Mouse (Mus musculus) embryo, embryonic 10 days (tissue): ENCODE results near the gene Rps6kb1.

Source experiments
- DNase-seq: peaks from one replicate; pipeline ENCODE4 v3.0.0-alpha.2; 2015; ENCODE audit warnings: low spot score

The Rps6kb1 gene

DNA sequence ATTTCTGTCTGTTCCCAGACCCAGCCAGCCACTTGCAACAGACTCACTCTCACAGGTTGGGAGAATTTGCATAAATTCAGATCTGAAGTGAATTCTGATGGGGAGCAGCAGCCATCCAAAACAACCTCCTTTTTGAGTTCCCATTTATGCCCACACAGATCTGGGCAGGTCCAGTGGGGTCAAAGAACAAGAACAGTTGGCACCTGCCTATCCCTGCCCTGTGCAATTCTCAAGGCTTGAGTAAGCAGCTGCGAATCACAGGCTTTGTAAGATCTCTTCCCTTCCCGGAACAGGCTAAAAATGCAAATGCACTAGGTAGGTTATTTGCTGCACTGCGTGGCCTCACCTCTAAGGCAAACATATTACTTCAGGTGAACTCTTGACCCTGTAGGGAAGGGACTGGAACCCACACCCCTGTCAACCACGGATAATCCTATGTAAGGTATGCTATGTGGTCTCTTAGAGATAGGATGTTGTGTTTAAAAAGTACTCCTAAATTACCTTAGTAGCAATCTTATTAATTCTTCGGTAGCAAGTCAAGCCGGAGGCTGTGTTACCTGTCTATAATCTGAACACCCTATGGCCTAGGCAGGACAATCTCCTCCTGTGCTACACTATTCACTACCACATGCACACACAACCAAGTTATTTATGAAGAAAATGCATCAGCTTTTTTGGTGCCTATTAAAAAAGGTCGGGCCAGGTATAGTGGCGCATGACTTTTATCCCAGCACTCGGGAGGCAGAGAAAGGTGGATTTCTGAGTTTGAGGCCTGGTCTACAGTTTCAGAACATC lies 35.9 kb upstream of the Rps6kb1 start:
- DNase-seq: no peak

DNA sequence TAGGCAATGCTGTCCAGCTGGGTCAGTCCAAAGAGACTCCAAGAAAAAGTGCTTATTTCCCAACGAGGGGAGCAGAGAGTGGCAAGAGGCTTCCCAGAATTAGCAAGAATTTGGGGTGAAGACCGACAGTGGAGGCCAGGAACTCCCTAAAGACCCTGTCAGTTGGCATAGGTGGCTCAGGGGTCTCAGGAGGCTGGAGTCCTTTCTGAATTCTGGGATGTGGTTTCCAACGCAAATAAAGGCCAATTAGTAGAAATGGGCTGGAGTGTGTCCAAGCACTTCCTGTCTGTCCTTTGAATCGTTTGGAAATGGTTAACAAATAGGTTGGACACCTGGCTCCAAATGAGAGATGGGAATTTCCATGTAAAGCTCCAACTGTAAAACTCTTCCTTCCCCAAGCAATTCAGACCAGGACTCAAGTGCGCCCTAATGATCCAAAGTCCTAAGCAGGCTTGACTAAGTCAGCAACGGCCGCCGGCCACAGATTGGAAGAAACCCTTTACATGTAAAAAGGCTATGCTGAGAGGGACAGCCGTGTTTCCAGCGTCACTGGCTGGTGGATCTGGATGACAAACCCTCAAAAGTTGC lies 35.2 kb upstream of the Rps6kb1 start:
- no peak for DNase-seq

DNA sequence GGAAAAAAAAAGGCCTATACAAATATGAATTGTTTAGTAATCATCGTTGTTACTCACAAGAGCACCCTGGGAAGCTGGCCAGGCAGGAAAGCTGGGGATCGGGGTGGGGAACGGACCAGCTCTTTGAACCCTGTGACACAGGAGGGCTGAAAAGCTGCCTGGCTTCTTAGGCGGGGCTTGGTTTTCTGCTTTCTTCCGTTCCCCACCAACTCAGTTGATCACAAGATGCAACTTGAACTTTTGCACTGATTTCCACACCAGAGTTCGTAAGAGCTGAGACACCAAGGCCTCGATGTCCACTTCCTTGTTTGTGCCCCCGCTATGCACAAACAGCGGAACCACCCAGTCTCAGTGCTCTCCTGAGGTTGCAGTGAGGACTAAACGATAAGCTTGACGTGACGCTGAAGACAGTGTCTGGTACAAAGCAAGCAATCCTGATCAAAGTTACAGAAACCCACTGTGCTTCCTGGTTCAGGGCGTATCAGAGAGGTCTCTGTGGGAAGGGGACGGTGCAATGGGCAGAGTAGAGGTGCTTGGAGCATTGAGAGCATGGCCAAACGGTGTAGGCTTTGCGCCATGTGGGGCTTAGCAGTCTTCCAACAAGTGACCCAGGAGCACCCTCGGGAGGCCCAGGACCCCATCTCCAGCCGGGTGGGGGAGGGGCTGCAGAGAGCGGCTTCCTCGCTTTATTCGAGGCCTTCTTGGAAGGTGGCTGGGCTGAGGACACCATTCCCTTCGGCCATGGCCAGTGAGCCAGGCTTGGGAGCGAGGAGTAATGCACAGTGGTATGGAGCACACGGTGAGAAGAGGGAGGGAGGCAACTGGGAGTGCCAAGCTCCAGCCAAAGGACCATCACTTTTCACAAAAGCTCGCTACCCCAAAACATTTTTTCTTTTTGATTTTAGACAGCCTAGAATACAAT lies 34.5 kb upstream of the Rps6kb1 start:
- no peak for DNase-seq

DNA sequence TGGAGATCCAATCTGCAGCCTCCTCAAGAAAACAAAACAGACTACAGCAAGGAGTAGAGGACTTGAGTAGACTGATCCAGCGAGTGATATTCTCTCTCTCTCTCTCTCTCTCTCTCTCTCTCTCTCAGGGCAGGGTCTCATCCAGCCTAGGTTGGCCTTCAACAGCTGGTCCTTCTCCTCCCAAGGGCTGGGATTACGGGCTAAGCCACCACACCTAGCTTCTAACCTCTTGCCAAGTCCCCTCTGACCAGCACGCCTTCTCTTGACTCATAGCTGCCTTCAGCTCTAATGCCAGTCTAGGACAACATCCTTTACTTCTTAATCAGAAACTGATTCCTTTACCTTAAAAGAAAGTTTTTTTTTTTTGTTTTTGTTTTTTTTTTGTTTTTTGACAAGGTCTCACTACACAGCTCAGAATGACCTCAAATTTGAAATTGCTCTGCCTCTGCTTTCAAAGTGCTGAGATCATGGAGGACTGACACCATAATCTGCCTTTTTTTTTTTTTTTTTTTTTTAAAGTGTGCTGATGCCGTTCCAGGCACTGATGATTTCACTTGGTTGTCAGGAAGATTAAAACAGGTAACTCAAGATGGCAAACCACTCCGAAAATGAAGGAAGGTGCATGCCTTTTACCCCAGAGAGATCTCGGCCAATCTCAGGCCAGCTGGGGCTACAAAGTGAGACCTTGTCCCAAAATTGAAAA lies 33.7 kb upstream of the Rps6kb1 start:
- DNase-seq: no peak

DNA sequence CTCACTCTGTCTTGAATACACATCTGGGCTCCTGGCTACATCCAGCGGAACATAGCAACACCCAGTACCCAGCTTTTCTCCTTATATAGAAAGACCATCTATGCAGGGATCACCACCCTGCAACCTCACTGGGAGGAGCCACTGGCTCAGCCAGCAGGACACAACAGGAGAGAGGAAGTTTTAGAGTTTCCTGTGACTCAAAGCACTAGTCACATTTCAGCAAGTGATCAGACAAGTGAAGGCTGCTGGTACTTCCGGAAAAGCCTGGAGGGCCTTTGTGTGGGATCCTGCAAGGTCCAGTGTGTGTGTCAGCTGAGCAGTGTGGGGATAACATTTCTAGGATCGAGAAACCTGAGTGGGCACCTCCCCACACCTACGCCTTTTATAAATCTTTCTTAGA lies 32.6 kb upstream of the Rps6kb1 start:
- DNase-seq: peak; percentile 34

DNA sequence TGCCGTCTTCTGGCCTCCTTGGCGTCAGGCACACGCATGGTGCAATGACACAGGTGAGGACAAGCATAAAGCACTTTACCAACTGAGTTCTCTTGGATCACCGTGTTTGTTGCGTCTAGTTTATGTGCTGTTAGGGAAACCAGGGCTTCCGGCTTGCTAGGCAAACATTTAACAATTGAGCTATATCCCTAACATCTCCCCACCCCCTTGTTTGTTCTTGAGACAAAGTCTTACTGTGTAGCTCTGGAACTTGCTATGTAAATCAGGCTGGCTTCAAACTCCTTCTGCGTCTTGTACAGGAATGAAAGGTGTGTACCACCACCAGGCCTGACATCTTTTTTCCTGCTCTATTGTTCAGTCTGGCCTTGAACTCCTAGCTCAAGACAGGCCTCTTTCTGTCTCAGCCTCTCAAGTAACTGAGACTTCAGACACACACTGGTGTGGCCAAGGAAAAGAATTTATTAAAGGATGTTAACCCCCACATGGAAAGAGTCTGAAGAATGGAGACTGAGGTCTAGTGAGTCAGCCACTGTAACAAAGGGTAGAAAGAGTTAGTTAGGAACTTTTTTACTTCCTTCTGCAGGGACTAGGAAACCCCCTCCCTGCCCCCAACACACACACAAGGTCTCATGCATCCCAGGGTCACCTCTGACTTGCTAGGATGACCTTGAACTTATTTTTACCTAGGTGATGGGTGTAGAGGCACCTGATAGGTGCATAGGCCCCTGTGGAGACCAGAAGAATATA lies 31.2 kb upstream of the Rps6kb1 start:
- no peak for DNase-seq

DNA sequence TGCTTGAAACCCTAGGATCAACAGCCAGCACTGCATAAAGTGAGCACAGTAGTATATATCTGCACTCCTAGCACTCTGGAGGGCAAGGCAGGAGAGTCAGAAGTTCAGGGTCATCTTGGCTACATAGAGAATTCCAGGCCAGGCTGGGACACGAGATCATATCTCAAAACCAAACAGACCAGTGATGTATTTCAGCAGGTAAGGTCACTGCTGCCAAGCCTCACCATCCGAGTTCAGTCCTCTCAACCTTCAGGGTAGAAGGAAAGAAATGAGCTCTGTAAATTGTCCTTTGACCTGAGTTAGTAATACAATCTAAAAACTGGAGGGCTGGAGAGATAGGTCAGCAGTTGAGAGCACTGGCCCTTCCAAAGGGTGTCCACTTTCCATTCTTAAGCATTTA lies 29.8 kb upstream of the Rps6kb1 start:
- DNase-seq: no peak

DNA sequence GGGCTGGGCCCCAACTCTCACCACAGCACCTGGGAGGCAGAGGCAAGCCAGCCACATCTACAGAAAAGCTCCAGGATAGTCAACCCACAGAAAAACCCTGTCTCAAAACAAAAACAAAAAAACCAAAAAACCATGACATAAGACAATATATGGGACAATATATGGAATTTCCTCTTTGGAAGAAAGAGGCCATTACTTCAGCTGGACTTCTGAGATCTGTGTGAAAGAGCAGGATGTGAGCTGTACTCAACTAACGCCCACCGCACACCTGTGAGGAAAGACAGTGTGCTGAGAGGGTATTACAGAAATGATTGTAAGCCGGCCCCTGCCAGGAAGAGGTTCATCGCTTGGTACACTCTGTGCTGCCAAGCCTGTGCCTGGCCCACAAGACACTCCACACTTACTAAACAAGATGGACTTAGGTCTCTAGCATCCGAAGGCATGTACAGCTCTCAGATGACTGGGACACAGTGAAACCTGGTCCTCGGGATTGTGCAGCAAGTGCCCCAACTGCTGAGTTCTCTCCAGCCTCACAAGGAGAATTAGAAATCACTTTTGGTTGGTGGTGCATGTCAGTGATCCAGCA lies 29.1 kb upstream of the Rps6kb1 start:
- DNase-seq: no peak

DNA sequence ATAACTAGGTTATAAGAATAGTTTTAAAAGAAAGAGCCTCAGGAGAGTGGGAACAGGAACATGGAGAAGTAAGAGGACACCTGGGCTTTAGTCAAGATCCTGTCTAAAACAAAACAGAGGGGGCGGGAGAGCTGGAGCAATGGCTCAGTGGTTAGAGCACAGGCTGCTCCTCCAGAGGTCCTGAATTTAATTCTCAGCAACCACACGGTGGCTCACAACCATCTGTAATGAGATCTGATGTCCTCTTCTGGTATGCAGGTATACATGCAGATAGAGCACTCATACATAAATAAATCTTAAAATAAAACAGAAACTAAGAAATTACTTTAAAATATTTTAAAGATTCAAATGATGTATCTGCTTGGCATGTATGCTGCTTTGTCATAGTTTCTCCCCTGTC lies 28.0 kb upstream of the Rps6kb1 start:
- DNase-seq: no peak

DNA sequence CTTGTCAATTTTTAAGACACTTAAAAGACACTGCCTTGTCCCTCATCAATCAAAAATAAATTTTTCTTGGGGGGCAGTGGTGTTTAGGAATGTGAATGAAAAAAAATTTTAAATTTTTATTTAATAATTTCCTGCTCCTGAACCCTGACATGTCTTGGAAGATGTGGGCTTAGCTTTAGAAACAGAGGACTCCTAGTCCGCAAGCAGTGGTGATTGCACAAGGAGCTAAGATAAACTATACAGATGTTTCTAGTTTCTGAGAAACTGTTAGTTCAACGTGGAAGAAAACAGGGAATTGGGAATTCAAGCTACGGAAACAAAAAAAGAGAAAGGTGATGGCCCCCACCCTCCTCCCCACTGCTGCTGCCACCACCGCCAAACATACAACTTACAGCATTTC lies 27.3 kb upstream of the Rps6kb1 start:
- DNase-seq: no peak

DNA sequence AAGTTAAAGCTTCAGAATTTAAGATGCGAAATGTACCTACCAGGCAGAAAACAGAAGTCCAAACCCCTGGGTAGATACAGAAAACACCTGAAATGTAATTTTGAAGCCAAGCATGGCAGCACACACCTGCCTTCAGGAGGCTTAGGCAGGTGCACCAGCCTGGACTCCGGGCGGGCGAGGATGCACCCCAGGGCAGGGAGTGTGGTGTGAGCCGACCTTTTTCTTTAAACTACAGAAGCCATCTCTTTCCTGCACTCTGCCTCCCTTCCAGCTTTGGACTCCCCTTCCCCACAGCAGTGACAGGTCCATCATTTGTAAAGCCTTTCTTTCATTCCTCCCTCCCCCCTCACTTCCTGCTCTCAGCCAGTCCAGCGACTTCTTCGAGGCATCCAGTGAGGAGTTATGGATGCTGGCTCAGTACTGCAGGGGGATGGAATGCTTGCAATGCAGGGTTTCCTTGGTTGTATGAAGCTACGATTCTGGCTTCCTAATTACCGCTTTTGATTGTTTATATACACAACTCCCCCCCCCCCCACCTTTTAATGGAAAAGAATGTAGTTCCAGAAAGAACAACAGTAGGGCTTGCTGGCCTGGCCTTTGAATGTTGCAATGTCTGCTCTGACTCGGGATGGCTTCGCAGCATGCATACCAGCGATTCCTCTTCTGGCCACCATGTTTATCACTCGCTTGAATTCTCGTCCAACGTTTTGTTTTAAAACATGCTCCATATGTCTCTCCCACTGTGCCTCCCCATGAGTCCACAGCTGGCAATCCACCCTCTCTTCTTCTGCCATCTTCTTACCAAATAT lies 26.6 kb upstream of the Rps6kb1 start:
- DNase-seq: peak; percentile 77

DNA sequence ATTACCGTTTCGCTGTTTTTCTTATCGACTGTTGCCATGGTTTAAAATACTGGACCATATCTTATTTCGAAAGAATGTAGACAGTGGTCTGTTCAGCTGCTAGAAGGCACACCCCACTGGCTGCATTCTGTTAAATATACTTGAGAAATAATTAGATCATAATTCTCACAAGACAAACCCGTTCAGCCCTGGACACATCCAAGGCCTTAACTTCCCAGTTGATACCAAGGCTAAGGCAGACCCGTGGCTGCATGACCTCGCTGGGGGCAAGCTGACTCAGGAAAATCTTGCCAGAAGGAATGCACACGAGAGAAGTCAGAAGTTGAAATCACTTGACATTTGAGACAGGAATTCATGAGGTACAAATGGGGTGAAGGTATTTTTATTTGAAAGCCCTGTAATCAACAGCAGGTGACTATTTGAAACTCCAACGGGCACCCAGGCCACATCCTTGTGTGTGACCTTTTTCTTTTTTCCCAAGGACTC lies 25.7 kb upstream of the Rps6kb1 start:
- peak; percentile 74 for DNase-seq

DNA sequence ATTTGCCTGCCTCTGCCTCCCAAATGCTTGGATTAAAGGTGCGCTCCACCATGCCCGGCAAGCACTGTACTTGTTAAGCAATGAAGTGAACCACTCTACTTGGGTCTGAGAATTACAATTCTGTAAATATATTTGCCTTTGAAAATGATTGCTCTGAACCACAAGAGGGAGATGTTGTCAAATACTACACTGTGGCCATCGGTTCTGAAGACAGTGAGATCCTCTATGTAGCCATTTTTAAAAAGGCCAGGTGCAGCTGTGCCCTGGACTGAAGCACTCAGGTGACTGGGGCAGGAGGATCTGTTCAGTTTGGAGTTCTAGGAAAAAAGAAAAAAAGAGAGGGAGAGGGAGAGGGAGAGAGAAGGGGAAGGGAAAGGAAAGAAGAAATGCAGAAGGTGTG lies 23.8 kb upstream of the Rps6kb1 start:
- DNase-seq: peak; percentile 41

DNA sequence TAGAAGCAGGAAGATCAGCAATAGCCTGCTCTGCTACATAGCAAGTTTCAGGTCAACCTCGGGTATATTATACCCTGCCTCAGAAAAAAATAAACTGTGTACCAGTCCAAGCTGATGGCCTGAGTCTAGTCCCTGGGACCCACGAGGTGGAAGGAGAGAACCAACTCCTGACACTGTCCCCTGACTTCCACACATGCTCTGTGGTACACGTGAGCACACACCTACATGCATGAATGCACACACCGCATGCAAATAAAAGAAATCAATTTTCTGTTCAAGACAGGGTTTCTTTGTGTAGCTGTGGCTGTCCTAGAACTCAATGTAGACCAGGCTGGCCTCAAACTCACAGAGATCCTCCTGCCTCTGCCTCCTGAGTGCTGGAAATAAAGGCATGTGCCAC lies 13.7 kb upstream of the Rps6kb1 start:
- DNase-seq: no peak

DNA sequence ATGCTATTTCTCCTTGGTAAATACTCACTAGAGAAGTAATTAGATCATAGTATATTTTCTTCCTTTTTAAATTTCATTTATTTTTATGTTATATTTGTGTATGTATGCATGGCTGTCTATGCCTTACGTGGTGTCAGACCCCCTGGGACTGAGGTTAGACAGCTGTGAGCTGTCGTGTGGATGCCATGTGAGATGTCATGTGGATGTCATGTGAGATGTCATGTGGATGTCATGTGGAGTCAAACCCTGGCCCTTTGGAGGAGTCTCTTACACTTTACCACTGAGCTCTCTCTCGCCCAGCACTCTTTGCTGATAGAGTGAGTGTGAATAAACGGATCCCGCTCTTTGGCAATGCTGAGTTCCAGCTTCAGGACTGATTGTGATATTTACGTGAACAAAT lies 8.9 kb upstream of the Rps6kb1 start:
- DNase-seq: no peak

DNA sequence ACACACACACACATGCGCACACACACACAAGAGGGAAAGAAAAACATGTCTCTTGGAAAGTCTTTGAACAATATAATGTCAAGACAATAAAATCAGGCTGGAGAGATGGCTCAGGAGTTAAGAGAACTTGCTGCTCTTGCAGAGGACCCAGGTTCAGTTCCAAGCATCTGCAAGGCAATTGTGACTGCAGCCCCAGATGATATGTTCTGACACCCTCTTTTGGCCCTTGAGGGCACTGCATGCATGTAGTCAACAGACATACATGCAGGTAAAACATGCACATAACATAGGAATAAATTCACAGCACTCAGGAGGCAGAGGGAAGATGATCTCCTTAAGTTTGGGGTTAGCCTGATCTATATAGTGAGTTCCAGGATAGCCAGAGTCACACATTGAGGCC lies 2.8 kb upstream of the Rps6kb1 start:
- no peak for DNase-seq

DNA sequence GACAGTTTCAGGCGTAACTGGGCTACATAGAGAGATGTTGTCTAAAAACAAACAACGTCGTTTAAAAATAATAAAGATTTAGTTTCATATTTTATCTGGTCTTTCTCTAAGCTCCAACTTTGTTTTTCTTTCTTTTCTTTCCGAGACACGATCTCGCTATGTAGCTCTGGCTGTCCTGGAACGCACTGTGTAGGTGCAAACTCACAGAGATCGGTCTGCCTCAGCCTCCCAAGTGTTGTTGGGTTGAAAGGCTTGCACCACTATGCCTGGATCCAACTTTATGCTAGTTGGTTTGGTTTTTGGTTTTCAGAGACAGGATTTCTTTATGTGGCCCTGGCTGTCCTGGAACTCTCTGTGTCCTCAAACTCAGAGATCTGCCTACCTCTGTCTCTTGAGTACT lies 951 bp upstream of the Rps6kb1 start:
- DNase-seq: peak; percentile 14

DNA sequence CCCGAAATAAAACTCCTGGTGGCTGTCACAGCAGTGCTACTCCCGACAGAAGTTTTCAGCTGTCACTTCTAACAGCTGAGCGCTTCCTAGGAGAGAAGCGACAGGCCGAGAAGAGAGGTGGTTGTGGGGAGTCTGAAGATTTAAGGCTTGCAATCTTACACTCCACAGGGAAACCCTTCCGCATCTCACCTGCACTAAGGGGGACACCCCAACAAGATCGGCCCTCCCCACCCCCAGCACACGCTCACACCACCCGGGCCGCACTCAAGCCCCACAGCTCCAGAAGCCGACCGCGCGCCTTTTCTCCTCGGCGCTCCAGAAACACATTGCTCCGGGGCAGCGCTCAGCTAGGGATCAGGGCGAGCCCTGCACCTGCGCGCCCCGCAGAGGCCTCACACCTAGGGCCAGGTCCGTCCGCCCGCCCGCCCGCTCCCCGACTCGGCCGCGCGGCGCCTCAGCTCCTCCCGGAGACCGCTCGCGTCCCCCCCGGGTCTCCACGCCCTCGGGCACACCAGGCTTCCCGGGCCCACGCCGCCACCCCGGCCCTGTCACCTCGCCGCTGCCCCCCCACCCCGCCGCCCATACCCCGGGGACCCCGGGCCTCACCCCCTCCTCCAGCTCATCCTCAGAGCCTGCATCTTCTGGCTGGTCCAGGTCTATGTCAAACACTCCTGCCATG lies 506 bp downstream of the Rps6kb1 start:
- peak; percentile 35 for DNase-seq

DNA sequence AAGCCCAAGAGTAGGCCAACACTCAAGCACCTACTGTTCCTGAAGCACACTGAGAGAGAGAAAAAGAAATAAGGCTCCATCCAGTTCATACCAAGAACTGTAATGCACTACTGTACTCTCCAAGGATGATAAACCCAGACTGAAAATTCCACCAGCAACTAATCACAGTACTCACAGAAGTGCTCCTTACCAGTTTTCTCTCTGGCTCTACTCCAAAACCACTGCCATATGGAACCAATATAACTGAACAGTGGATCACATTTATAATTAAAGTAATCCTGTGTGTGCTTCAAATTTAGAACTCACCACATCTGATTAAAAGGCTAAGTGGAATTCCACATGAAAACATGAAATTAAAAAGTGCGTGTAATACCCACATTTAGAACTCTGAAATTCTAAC lies 1.8 kb downstream of the Rps6kb1 start:
- no peak for DNase-seq

DNA sequence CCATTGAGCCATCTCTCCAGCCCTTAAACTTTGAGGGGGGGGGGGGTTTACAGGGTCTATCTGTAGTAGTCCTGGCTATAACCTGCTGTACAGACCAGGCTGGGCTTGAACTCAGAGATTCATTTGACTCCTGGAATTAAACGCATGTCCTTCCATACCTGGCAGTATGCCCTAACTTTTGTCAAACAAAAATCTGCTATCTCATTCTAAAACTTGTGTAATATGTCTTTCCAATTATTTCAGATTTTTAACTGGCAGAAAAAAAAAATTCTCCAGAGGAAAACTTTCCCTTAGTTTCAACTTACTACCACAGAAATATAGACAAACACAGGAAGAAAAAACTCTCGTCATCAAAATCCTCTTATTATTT lies 4.1 kb downstream of the Rps6kb1 start:
- no peak for DNase-seq
